Mouse (Mus musculus): ENCODE data around the gene Pip4k2a. TPM values are rescaled to one million over a fixed set of nuclear protein-coding genes. Genes with fewer than 3 reads are reported as not detected.

The Pip4k2a gene
- total RNA-seq, 2 experiments from 2014 or later = 51.5 to 56.6 TPM

DNA sequence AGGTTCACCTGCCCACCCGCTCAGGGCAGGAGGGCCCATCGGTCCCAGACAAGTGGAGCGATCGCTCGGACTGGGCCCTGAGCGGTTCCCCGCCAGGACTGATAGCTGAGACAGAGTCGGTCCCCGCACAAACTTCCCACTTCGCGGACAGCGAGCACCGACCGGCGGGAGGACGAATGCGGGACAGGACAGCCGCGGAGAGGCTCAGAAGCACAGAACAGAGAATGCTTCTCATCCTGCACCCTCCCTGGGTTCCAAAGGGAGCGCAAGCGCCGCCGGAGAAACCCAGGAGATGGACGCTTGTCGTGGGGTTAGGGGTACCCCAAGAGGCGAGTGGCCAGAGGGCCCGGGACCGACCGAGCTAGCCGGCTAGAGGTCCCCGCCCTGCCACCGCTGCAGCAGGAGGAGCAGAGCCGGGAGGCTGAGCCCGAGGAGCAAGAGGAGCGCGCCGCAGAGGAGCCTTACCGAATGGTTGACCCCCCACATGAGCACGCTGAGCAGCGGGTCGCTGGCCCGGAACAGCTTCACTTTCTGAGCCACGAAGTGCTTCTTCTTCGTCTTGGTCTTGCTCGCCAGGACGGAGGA, 447 bp downstream of the Pip4k2a start:
- peak in 1 of 2 experiments; percentile 8 for DNase-seq (ENCODE audit: low spot score in 2 of 2)
- H3K4me3 ChIP-seq = peak overlapping the region; percentile 85
- H3K27ac ChIP-seq = peak overlapping the region; percentile 97
- 0 out of 2 replicates have a peak, but pooled peaks have one; percentile 8 for TF ChIP-seq CTCF (conservative IDR thresholded peaks at IDR 0.05)

DNA sequence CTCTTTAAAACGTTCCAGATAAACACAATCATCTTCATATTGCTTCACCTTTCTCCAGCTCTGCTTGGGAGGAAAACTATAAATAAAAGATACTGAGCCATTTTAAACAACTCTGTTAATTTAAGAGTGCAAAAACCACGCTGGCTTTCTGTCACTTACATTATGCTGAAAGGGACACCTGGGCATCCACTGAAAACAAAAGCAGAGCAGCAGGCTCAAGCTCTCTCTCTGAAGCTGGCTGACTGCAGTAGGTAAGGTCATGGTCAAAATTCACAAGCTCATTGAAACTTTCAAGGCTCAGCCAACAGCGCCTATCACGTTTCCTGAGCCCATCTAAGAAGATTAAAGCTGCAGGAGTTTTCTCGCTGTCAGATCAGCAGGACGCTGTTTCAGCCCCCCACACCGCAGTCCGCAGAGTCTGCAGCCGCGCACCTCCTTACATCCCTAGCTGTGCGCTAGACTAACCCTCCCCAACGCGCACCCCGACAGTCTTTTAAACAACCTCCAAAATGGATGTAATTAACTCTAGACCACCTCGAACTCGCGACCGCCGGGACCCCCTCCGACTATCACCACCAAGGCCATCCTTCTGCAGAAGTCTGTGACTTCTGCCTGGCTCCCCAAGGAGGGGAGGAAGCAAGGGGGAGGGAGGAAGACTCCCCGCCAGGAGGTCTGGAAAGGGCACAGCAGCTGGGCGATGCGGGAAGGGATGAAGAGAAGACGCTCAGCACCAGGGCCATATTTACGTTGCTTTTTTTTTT, 1.3 kb downstream of the Pip4k2a start:
- Histone ChIP-seq H3K4me3 (peak overlapping the region; percentile 85), H3K27ac (peak overlapping the region; percentile 97)
- DNase-seq (ENCODE audit: low spot score in 2 of 2) = peak in 1 of 2 experiments; percentile 12
- no peak for TF ChIP-seq CTCF (conservative IDR thresholded peaks at IDR 0.05)

DNA sequence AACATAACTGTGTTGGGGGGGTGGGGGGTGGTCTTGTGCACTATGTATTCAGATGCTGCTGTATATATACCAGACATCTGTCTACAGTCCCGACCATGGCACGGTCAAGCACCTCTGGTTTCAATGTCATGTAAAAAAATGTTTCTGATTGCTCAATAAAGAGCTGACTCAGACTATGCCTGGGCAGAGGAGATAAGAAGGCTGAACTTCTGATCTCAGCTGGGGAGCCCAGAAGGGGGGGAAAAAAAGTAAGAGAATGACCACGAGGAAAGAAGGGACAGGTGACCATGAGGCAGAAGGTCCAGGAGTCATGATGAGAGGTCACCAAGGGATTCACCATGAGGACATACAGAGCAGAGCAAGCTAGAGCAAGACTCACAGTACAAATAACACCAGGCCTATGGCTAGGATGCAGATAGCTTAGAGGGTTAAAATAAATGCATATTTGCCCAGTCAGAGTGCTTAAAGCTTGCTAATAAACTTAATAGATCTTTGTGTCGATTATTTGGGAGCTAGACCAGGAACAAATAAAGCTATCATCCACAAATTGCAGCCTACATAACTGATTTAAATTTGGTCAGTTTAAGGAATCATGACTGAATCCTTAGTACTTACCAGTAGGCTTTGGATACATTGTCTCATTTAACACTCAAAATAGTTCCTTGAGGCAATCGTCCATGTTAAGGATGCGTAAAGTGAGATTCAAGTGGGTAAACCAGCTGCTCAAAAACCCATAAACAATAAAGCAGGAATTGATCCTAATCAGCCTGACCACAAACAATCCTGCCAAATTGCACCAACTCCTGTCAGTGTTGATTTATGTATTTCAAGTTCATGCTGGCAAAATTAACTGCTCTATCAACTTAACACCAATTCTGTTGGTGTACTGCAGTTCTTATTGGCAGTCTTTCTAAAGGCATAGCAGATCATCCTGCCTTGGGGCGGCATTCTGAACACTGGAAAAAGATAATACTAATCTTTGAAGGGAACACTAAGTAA, 5.1 kb downstream of the Pip4k2a start:
- no peak overlapping the region for H3K27ac ChIP-seq
- no peak for DNase-seq (ENCODE audit: low spot score in 2 of 2)
- TF ChIP-seq CTCF (conservative IDR thresholded peaks at IDR 0.05) = no peak
- H3K4me3 ChIP-seq = no peak overlapping the region

- DNase-seq (ENCODE audit: low spot score in 2 of 2) = no peak
- Histone ChIP-seq H3K27ac (no peak overlapping the region), H3K4me3 (no peak overlapping the region)
- no peak for TF ChIP-seq CTCF (conservative IDR thresholded peaks at IDR 0.05)
Measured at GRCm38 (mm10) chr2:18988885-18989284, 9.0 kb downstream of the Pip4k2a start.

DNA sequence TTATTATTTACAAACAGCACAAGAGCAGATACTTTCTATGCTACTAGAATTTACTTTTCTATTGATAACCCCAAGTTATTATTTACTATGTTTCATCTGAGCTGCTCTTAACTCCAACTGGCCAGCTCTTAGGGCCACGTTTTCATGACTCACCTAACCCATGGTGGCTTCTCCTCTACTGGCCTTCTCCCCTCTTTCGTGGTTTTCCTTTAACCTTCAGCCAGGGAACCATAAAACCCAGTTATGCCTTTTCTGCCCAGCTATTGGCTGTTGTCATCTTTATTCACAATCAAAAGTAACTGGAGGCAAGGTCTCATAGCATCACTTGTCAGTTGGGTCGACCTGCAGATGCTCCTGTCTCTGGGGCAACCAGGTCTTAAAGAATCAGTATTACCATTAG, 12.4 kb downstream of the Pip4k2a start:
- TF ChIP-seq CTCF (conservative IDR thresholded peaks at IDR 0.05) = no peak
- no peak overlapping the region for H3K4me3 ChIP-seq
- no peak overlapping the region for H3K27ac ChIP-seq
- DNase-seq (ENCODE audit: low spot score in 2 of 2) = no peak

DNA sequence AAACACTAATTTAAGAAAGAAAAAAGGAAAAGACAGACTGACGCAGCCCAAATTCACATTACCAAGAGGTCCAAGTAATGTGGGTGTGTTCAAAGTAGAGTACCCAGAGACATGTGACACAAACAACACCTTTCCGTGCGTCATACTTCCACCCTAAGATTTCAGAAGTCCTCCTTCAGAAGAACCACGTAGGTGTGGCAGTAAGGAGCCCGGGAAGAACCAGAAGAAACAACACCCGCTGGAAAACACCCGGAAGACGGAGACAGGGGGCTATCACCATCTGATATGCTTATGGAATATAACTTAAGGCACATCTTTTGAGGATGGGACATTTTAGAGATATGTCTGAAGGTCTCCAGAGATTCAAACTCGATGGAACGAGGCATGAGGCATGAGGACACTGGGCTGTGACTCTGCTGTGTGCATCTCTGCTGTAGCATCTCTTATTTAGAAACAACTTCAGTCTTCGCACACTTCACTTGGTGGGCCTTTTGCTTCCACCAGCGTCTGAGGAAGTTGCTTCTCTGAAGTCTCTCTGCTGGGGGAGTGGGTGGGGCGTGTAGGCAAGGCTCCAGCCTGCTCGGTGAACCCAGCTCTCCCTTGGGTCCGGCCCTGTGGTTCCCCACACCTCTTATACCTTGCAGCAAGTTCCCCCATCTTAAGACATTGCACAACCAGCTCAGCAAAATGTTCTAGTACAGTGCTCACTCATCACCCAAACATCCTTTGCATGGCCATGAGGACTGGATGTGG, 13.7 kb downstream of the Pip4k2a start:
- DNase-seq (ENCODE audit: low spot score in 2 of 2) = no peak

GRCm38 (mm10) chr2:18983546-18983945, 14.4 kb downstream of the Pip4k2a start:
- DNase-seq (ENCODE audit: low spot score in 2 of 2) = no peak
- no peak for TF ChIP-seq CTCF (conservative IDR thresholded peaks at IDR 0.05)
- Histone ChIP-seq H3K27ac (no peak overlapping the region), H3K4me3 (no peak overlapping the region)

More for the DNA sequence above, 13.7 kb downstream of the Pip4k2a start:
- no peak for TF ChIP-seq CTCF (conservative IDR thresholded peaks at IDR 0.05)
- no peak overlapping the region for H3K4me3 ChIP-seq
- H3K27ac ChIP-seq = no peak overlapping the region

- DNase-seq (ENCODE audit: low spot score in 2 of 2) = no peak
- no peak overlapping the region for H3K4me3 ChIP-seq
- 0 out of 2 replicates have a peak overlapping the region, but pooled peaks have one; percentile 15 for H3K27ac ChIP-seq
- TF ChIP-seq CTCF (conservative IDR thresholded peaks at IDR 0.05) = no peak
Measured at GRCm38 (mm10) chr2:18982581-18982980, 15.3 kb downstream of the Pip4k2a start.

GRCm38 (mm10) chr2:18979675-18980074, 18.3 kb downstream of the Pip4k2a start:
- TF ChIP-seq CTCF (conservative IDR thresholded peaks at IDR 0.05) = no peak
- H3K4me3 ChIP-seq = no peak overlapping the region
- DNase-seq (ENCODE audit: low spot score in 2 of 2) = no peak
- H3K27ac ChIP-seq = no peak overlapping the region

DNA sequence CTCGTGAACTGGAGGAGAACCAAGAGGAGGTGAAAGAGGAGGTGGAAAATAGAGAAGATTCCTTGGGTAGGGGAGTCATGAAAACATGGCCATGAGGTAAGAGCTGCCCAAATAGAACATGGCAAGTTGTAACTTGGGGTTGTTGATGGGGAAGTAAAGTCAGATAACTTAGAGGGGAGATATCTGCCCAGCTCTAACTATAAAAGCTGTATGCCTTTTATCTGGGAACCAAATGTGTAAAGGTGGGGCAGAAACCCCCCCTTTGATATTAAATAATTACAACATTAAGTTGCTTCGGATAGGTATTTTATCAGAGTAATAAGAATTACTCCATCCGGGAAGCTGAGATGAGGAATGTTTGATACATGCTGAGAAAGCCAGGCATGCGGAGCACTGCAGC, 18.9 kb downstream of the Pip4k2a start:
- TF ChIP-seq CTCF (conservative IDR thresholded peaks at IDR 0.05) = no peak
- Histone ChIP-seq H3K27ac (no peak overlapping the region), H3K4me3 (no peak overlapping the region)
- no peak for DNase-seq (ENCODE audit: low spot score in 2 of 2)

- no peak overlapping the region for H3K4me3 ChIP-seq
- H3K27ac ChIP-seq = no peak overlapping the region
- no peak for DNase-seq (ENCODE audit: low spot score in 2 of 2)
- TF ChIP-seq CTCF (conservative IDR thresholded peaks at IDR 0.05) = no peak
Measured at GRCm38 (mm10) chr2:18977201-18977805, 20.6 kb downstream of the Pip4k2a start.

DNA sequence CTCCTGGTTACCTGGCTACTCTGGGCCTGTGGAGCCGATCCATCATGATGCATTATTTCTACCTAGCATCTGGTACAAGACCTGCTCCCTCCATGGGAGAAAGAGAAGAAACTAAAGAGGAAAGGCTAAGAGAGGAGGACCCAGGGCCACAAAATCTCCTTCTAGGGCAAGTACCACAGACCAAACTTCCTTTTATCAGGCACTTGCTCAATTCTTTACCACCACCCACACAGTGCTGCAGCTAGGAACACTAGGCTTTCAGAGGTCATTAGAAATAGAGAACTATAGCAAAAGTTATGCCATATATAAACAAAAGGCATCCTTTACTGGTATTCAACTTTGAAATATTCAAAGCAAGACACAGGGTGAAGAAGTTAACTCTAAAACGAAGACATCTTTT, 21.8 kb downstream of the Pip4k2a start:
- H3K27ac ChIP-seq = no peak overlapping the region
- DNase-seq (ENCODE audit: low spot score in 2 of 2) = no peak
- H3K4me3 ChIP-seq = no peak overlapping the region
- TF ChIP-seq CTCF (conservative IDR thresholded peaks at IDR 0.05) = no peak

Measured in layer of hippocampus, adult 2 months (tissue).